Mouse (Mus musculus) lung, embryonic 14.5 days (tissue): ENCODE measurements around the gene Psip1. TPM values are rescaled to one million over a fixed set of nuclear protein-coding genes. Genes with fewer than 3 reads are reported as not detected.
"Not testable (repeated sequence)": the region's sequence is repeated elsewhere in the genome, so short reads cannot be mapped to it uniquely, and the experiment has no call there.

ENCODE experiments used
- ATAC-seq: fragments of 200-750 bp; cut with Nextera tagmentation; 2 replicates; pipeline ENCODE4 v1.8.0; 2017; ENCODE audit warnings: mild to moderate bottlenecking, moderate TSS enrichment, moderate library complexity; ENCODE audit not compliant: insufficient read depth
- DNase-seq: peaks from one replicate; pipeline ENCODE4 v3.0.0-alpha.2; 2015
- H3K27ac ChIP-seq: fragments of 300-500 bp; sonication (generic); 2 replicates; pipeline ENCODE4 v1.5.1; 2014; ENCODE audit warnings: low read depth, mild to moderate bottlenecking, moderate library complexity
- H3K27me3 ChIP-seq: fragments of 300-500 bp; sonication (generic); 2 replicates; pipeline ENCODE4 v1.6.1; 2014; ENCODE audit warnings: low read length, control low read depth; ENCODE audit not compliant: insufficient read depth
- H3K36me3 ChIP-seq: fragments of 300-500 bp; sonication (generic); 2 replicates; pipeline ENCODE4 v1.6.1; 2014; ENCODE audit warnings: control low read depth; ENCODE audit not compliant: insufficient read depth
- H3K4me1 ChIP-seq: fragments of 300-500 bp; sonication (generic); 2 replicates; pipeline ENCODE4 v1.6.1; 2014; ENCODE audit warnings: antibody characterized with exemption, control low read depth; ENCODE audit not compliant: insufficient read depth
- H3K4me2 ChIP-seq: fragments of 300-500 bp; sonication (generic); 2 replicates; pipeline ENCODE4 v1.6.1; 2014; ENCODE audit warnings: mild to moderate bottlenecking
- H3K4me3 ChIP-seq: fragments of 300-500 bp; sonication (generic); 2 replicates; pipeline ENCODE4 v1.5.1; 2014; ENCODE audit warnings: low read depth, low read length
- H3K9ac ChIP-seq: fragments of 300-500 bp; sonication (generic); 2 replicates; pipeline ENCODE4 v1.6.1; 2014
- H3K9me3 ChIP-seq: fragments of 300-500 bp; sonication (generic); 2 replicates; pipeline ENCODE4 v1.6.1; 2016; ENCODE audit warnings: low read depth, low read length, control low read depth
- CTCF ChIP-seq: IDR thresholded peaks from 2 replicates; pipeline ENCODE4 v1.5.1; 2016; ENCODE audit warnings: antibody characterized with exemption, low read depth
- WGBS: fragments of 180-500 bp; shearing (Covaris S2); extraction: QIAGEN DNeasy Blood & Tissue Kit; methylation state at CpG from one replicate; pipeline ENCODE4 v1.1.7; 2014; 5-methylcytosine and 5-hydroxymethylcytosine counted together
- polyA plus RNA-seq: library from polyadenylated mRNA; unstranded; fragments of >200 nt; fragmentation: Nextera tagmentation; extraction: Ambion mirVana; gene quantifications from 2 replicates; pipeline ENCODE4 v1.2.1, GENCODE M21; 2014

Psip1 gene
- polyA plus RNA-seq = 156 and 170 TPM in 2 replicates

DNA sequence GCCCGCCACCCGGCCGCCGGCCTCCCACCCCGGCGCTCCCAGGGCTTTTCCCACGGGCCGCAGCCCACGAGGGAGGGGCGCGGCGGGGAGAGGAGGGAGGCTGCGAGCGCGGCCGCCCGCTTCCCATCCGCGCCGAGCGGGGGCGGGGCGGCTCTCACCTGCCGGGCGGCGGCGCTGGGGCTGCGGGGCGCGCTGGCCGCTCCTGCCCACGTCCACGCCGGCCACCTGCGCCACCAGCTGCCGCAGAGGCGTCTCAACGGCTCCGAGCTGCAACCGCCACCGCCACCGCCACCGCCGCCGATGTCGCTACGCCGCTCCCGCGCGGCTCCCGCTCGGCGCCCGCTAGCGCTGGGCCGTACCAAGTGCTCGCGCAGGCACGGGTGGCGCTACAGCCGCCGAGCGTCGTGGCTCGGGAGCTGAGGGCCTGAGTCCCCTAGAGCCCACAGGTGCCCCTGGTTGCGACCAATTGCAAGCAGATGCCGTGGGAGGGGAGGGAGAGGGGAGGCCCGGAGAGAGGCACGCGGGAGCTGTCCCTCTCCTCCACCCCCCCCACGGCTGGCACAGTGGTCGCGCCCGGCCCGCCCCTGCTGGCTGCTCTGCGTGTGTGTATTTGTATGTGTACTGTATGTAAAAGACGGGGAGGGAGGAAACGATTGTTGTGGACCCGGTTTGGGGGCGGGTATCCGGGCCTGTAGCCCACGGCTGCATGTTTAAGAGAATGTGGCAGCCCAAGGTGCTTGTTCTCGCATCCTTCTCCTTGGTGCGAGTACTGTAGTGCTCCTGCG, at the start of gene Psip1:
TSS of gene Psip1 (minus strand) at position 343 of the 785 bp plus-strand sequence.
- DNase-seq (peak; percentile 90), ATAC-seq (peak; percentile 93)
- H3K36me3 ChIP-seq = peaks cover 29% of the 10 kb centered on the region
- H3K4me1 ChIP-seq = no peaks in the 10 kb centered on the region
- H3K4me2 ChIP-seq = peak within 1 kb of the TSS; percentile 76
- peak within 1 kb of the TSS; percentile 87 for H3K4me3 ChIP-seq
- WGBS = under 1% methylated on average over 60 of the region's 86 CpGs
- peak within 1 kb of the TSS; percentile 91 for H3K9ac ChIP-seq
- no peaks in the 10 kb centered on the region for H3K27me3 ChIP-seq
- H3K9me3 ChIP-seq = no peaks in the 10 kb centered on the region
- peak; percentile 67 for TF ChIP-seq CTCF
- peak within 1 kb of the TSS; percentile 97 for H3K27ac ChIP-seq

DNA sequence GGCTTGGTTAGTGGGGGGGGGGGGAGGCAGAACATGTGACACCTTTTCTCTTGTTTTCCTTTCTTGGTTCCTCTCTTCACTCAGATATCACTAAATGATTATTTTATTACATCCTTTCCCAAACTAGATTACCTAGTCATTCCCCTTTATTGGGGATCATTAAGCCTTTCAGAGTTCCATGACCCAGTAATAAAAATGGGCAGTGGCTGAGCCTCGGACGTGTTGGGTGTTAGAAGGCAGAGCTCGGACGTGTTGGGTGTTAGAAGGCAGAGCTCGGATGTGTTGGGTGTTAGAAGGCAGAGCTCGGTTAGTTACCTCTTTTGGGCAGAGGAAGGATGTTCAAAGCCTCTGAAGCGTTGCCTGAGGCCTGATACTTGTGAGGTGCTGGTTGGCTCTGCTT, 47.8 kb upstream of the Psip1 start:
- 65% methylated on average over 7 of the region's 7 CpGs for WGBS
- Histone ChIP-seq H3K4me1 (no peaks in the 10 kb centered on the region), H3K27me3 (no peaks in the 10 kb centered on the region), H3K4me3 (no peak overlapping the region), H3K27ac (no peak overlapping the region), H3K36me3 (no peaks in the 10 kb centered on the region), H3K4me2 (no peak overlapping the region), H3K9me3 (no peaks in the 10 kb centered on the region), H3K9ac (no peak overlapping the region)
- no peak for TF ChIP-seq CTCF
- DNase-seq (no peak), ATAC-seq (no peak)

DNA sequence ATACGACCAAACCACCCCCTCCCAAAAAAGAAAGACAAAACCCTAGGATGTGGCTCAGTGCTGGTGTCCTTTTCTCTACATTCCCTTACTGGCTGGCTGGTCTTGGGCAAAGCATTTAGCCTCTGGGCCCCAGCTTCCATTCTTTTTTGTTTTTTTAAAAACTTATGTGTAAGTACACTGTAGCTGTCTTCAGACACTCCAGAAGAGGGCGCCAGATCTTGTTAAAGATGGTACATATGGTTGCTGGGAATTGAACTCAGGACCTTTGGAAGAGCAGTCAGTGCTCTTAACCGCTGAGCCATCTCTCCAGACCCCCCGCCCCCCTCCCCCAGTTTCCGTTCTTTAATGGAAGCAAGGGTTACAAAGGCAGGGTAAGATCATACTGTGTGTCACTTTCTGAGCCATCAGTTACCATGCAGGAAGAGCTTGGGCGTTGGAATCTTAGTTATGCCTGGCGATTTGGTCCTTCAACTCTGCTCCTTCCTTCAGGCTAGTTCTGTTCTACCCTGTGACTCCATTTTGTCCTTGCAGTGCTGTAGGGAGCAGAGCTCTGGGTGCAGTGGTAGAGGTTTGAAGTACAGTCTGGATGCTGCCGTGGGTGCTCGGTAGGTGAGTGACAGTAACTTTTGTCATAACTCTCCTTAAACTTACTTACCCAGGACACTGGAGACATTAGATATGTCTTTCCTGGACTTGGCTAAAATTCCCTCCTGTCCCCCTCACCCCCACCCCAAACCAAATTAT, 47.1 kb upstream of the Psip1 start:
- Histone ChIP-seq H3K4me3 (no peak overlapping the region), H3K27me3 (no peaks in the 10 kb centered on the region), H3K4me2 (no peak overlapping the region), H3K36me3 (no peaks in the 10 kb centered on the region), H3K27ac (no peak overlapping the region), H3K4me1 (no peaks in the 10 kb centered on the region), H3K9ac (no peak overlapping the region), H3K9me3 (no peaks in the 10 kb centered on the region)
- ATAC-seq (no peak), DNase-seq (no peak)
- no peak for TF ChIP-seq CTCF
- WGBS = 79% methylated on average over 9 of the region's 9 CpGs

DNA sequence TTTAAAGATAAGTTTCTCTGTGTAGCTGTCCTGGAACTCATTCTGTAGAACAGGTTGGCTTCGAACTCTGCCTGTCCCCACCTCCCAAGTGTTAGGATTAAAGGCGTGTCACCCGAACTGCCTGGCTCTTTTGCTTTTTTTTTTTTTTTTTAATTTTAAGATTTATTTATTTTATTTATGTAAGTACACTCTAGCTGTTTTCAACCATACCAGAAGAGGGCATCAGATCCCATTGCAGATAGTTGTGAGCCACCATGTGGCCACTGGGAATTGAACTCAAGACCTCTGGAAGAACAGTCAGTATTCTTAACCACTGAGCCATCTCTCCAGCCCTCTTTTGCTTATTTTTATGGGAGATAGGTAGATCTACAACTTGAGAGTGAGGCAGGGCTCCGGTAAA, 43.8 kb upstream of the Psip1 start:
- H3K27me3 ChIP-seq, ATAC-seq, H3K4me2 ChIP-seq, H3K9ac ChIP-seq, H3K9me3 ChIP-seq, H3K4me3 ChIP-seq, H3K36me3 ChIP-seq, H3K4me1 ChIP-seq, DNase-seq, H3K27ac ChIP-seq: not testable (repeated sequence)
- WGBS = 92% methylated on average over 4 of the region's 4 CpGs

DNA sequence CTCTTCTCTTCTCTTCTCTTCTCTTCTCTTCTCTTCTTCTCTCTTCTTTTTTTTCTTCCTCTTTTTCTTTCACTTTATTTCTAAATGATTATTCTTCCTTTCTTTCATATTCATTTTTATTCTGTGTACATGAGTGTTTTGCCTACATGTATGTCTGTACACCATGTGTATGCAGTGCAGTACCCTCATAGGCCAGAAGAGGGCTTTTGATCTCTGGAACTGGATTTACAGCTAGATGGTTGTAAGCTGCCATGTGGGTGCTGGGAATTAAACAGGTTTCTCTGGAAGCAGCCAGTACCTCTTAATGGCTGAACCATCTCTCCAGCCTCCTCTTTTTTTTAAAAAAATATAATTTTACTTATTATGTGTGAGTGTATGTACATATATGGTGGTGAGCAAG, 41.7 kb upstream of the Psip1 start:
- H3K27ac ChIP-seq = no peak overlapping the region
- DNase-seq = peak; percentile 52
- H3K4me2 ChIP-seq = no peak overlapping the region
- H3K36me3 ChIP-seq = no peaks in the 10 kb centered on the region
- H3K27me3 ChIP-seq = no peaks in the 10 kb centered on the region
- no peak for ATAC-seq
- H3K9ac ChIP-seq = no peak overlapping the region
- no peak overlapping the region for H3K4me3 ChIP-seq
- no peaks in the 10 kb centered on the region for H3K4me1 ChIP-seq
- H3K9me3 ChIP-seq = no peaks in the 10 kb centered on the region
- peak; percentile 59 for TF ChIP-seq CTCF

DNA sequence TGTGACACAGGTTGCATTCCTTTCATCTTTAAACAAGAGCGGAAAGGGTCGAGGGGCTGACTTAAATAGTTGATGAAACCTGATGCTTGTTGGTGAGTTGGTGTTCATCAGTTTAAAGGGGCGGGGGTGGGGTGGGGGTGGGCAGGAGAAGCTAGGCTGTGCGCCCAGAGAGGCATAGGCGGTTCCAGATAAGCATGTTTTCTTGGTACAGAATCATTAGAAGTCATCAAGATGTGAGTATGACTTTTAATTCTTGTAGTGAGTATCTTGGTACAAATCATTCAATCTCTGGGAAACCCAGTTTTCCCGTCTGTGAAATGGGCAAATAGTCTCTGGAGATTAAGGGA, 40.7 kb upstream of the Psip1 start:
- peak overlapping the region; percentile 94; the same call in 1 of the 2 replicates for H3K4me2 ChIP-seq
- no peak overlapping the region for H3K9ac ChIP-seq
- no peak overlapping the region for H3K27ac ChIP-seq
- no peaks in the 10 kb centered on the region for H3K27me3 ChIP-seq
- H3K36me3 ChIP-seq = no peaks in the 10 kb centered on the region
- no peaks in the 10 kb centered on the region for H3K4me1 ChIP-seq
- DNase-seq (no peak), ATAC-seq (no peak)
- no peaks in the 10 kb centered on the region for H3K9me3 ChIP-seq
- WGBS = 38% methylated on average over 6 of the region's 6 CpGs
- no peak overlapping the region for H3K4me3 ChIP-seq
- no peak for TF ChIP-seq CTCF

DNA sequence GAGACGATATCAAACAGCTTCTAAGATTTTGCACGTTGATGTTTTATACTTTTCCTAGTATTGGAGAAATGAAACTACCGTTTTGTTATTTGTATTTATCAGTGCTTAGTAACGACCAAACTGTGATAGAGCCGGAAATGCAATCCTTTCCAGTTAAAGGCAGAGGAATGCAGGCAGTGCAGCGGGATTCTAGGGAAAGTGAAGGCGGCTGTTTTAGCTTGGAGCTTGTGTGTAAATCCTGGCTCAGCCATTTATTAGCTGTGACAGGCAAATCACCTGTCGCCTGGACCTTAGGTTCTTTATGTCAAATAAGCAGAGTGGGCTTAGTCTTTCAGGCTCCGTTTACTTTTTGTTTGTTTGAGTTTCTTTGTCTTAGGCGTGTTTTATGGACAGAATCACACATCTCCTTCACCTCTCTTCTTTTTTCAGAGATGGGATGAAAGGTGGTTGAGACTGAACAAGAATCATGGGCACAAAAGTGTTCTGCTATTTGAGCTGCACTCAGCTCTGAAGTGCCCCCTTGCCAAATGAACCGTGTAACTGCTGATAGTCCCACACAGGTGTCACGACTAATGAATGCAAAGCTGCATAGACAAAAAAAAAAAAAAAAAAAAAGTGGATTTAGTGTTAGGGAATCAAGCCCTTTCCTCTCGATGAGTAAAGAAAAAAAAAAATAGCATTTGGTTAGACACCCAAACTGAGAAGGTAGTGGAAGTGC, 40.2 kb upstream of the Psip1 start:
- H3K36me3 ChIP-seq = no peaks in the 10 kb centered on the region
- ATAC-seq (no peak), DNase-seq (peak; percentile 64)
- peak overlapping the region; percentile 94 for H3K4me2 ChIP-seq
- H3K27ac ChIP-seq = no peak overlapping the region; the same call in 1 of the 2 replicates
- no peaks in the 10 kb centered on the region for H3K9me3 ChIP-seq
- no peaks in the 10 kb centered on the region for H3K4me1 ChIP-seq
- H3K4me3 ChIP-seq = peak overlapping the region; percentile 78
- H3K27me3 ChIP-seq = no peaks in the 10 kb centered on the region
- TF ChIP-seq CTCF = no peak
- peak overlapping the region; percentile 77; the same call in 1 of the 2 replicates for H3K9ac ChIP-seq
- WGBS = 5% methylated on average over 13 of the region's 13 CpGs
